Mouse (Mus musculus) heart, embryonic 14.5 days (tissue): ENCODE measurements around the gene Rac2. TPM values are rescaled to one million over a fixed set of nuclear protein-coding genes. Genes with fewer than 3 reads are reported as not detected.

Source experiments
- ATAC-seq: fragments of 200-750 bp; cut with Nextera tagmentation; 2 replicates; pipeline ENCODE4 v1.8.0; 2017; ENCODE audit warnings: low read depth, moderate TSS enrichment; ENCODE audit not compliant: insufficient number of reproducible peaks, insufficient read depth, low FRiP score
- H3K27ac ChIP-seq, 2 experiments: fragments of 200-500 bp in 1 of 2; fragments of 300-500 bp in 1 of 2; sonication (generic) in 1 of 2; replicated peaks in 1 of 2; 2 replicates each; pipeline ENCODE4 v1.5.1; 2012 to 2014; ENCODE audit warnings: low read depth in 2 of 2, low read length in 2 of 2, control low read depth in 1 of 2, mild to moderate bottlenecking in 1 of 2, mixed read lengths in 1 of 2; ENCODE audit not compliant: control insufficient read depth in 1 of 2, insufficient read depth in 1 of 2
- H3K27me3 ChIP-seq: fragments of 300-500 bp; sonication (generic); 2 replicates; pipeline ENCODE4 v1.6.1; 2014; ENCODE audit warnings: mild to moderate bottlenecking, low read length, control low read depth; ENCODE audit not compliant: control insufficient read depth, insufficient read depth
- H3K36me3 ChIP-seq: fragments of 300-500 bp; sonication (generic); 2 replicates; pipeline ENCODE4 v1.6.1; 2014; ENCODE audit warnings: mild to moderate bottlenecking, control low read depth, low read length, mixed read lengths; ENCODE audit not compliant: control insufficient read depth, insufficient read depth
- H3K4me1 ChIP-seq, 2 experiments: fragments of 200-500 bp in 1 of 2; fragments of 300-500 bp in 1 of 2; sonication (generic) in 1 of 2; 2 replicates each; pipeline ENCODE4 v1.6.1; 2012 to 2014; ENCODE audit warnings: low read length in 2 of 2, control low read depth in 1 of 2, mixed read lengths in 1 of 2; ENCODE audit not compliant: control insufficient read depth in 2 of 2, insufficient read depth in 2 of 2
- H3K4me2 ChIP-seq: fragments of 300-500 bp; sonication (generic); 2 replicates; pipeline ENCODE4 v1.6.1; 2014; ENCODE audit warnings: mild to moderate bottlenecking, low read length
- H3K4me3 ChIP-seq, 2 experiments: fragments of 200-500 bp in 1 of 2; fragments of 300-500 bp in 1 of 2; sonication (generic) in 1 of 2; 2 replicates each; pipeline ENCODE4 v1.5.1; 2012 to 2014; ENCODE audit warnings: low read length in 2 of 2, mild to moderate bottlenecking in 2 of 2, control low read depth in 1 of 2, low read depth in 1 of 2, moderate library complexity in 1 of 2; ENCODE audit not compliant: control insufficient read depth in 1 of 2, insufficient read depth in 1 of 2
- H3K9ac ChIP-seq: fragments of 300-500 bp; sonication (generic); 2 replicates; pipeline ENCODE4 v1.6.1; 2014; ENCODE audit warnings: mild to moderate bottlenecking, low read length
- H3K9me3 ChIP-seq: fragments of 300-500 bp; sonication (generic); 2 replicates; pipeline ENCODE4 v1.6.1; 2016; ENCODE audit warnings: low read length, control low read depth; ENCODE audit not compliant: control insufficient read depth
- WGBS: fragments of 180-500 bp; shearing (Covaris S2); extraction: QIAGEN DNeasy Blood & Tissue Kit; methylation state at CpG from one replicate; pipeline ENCODE4 v1.1.7; 2014; 5-methylcytosine and 5-hydroxymethylcytosine counted together
- polyA plus RNA-seq: library from polyadenylated mRNA; unstranded; fragments of >200 nt; fragmentation: Nextera tagmentation; extraction: Ambion mirVana; gene quantifications from 2 replicates; pipeline ENCODE4 v1.2.1, GENCODE M21; 2014

Rac2 gene
- polyA plus RNA-seq, 1 experiment from 2014 or later, result 8.1 TPM

DNA sequence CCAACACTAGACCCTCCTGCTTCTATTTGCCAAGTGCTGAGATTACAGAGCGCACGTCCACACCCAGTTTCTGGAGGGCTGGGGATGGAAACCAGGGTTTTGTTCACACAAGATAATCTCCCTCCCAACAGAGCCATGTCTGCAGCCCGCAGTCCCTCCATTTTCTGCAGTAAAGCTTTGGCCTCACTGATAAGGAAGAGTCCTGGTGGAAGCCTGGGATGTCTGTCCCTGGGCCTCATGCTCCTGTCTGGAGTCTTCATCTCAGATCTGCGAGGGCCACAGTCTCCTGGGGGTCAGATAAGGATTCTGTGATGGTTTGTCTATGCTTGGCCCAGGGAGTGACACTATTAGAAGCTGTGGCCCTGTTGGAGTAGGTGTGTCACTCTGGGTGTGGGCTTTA lies 15.5 kb upstream of the Rac2 start:
- 58% methylated on average over 4 of the region's 4 CpGs for WGBS
- Histone ChIP-seq H3K4me2 (no peak overlapping the region), H3K4me1 (no peaks in the 10 kb centered on the region), H3K9ac (no peak overlapping the region), H3K9me3 (peaks cover 3% of the 10 kb centered on the region; the same call in 1 of the 2 replicates), H3K27ac (no peak overlapping the region), H3K4me3 (no peak overlapping the region), H3K27me3 (no peaks in the 10 kb centered on the region), H3K36me3 (no peaks in the 10 kb centered on the region)
- ATAC-seq, result no peak

DNA sequence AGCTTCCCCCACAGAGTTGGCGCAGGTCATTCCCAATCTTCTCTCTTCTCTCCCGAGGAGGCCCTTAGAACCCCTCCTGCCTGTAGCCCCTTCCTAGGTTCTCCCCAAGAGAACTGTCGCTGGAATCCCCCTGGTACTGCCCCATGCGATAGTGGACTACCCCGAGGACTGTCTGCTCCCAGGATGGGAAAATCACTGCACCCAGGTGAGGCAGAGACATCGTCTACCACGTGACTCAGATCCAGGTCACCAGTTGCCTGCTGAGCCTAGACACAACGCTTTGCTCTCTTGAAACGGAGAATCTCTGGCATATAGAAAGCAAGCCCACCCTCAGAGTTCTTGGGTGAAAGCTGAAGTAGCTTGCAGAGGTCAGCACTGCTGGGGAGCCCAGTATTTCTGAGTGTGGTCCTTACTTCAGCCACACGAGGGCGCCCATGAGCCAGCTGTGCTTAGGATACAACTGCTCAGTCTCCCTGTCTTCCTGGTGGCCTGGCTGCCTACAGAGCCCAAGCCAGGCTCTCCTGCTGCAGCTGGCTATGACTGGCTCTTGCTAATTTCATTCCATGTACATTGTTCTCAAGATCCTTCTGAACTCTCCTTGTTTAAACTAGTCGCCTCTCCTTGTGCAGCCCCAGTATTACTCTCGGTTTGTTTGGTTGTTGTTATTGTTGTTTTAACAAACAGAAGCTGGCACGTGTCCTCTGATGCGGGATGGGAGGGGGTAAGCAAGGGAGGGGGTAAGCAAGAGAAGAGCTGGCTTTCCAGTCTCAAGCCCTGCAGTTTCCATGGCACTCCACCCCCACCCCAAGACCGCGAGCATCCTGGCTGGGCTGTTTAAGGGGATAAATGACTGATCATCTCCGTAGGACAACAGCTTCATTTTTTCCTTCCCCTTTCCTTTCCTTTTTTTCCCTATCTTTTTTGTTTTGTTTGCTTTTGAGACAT lies 14.7 kb upstream of the Rac2 start:
- Histone ChIP-seq H3K27me3 (no peaks in the 10 kb centered on the region), H3K4me3 (no peak overlapping the region), H3K9ac (no peak overlapping the region), H3K4me2 (no peak overlapping the region), H3K4me1 (no peaks in the 10 kb centered on the region), H3K27ac (no peak overlapping the region), H3K36me3 (no peaks in the 10 kb centered on the region), H3K9me3 (peaks cover 3% of the 10 kb centered on the region; the same call in 1 of the 2 replicates)
- peak; percentile 38; the same call in 1 of the 2 replicates for ATAC-seq
- WGBS, result 52% methylated on average over 18 of the region's 18 CpGs

- Histone ChIP-seq H3K4me2 (no peak overlapping the region), H3K4me1 (peaks cover 3% of the 10 kb centered on the region in 2 experiments; a peak in 2 of 4 replicates), H3K9ac (no peak overlapping the region), H3K36me3 (no peaks in the 10 kb centered on the region), H3K27ac (no peak overlapping the region), H3K4me3 (no peak overlapping the region), H3K27me3 (no peaks in the 10 kb centered on the region), H3K9me3 (peaks cover 3% of the 10 kb centered on the region; the same call in 1 of the 2 replicates)
- no peak for ATAC-seq
- WGBS, result 90% methylated on average over 7 of the region's 7 CpGs
These were observed 12.8 kb upstream of the Rac2 start for GRCm38 (mm10) chr15:78585404-78585803.

DNA sequence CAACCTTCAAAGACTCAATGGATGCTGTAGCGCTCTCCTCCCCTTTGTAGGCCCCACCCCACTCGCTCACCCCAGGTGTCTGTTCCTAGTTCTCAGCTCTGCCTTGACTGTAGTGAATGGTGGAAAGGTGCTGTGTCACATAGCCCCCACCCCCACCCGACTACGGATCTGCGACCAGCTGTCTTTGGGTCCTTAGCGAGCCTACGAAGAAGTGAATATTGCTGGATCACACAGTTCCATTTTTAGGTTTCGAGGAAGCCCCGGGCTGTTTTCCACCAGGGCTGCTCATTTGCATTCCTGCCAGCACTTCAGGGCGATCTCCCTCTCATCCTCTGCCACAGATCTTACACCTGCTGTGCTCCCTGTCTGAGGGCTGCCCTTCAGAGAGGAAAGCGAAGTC lies 10.8 kb upstream of the Rac2 start:
- H3K9ac ChIP-seq, result no peak overlapping the region; the same call in 1 of the 2 replicates
- no peaks in the 10 kb centered on the region for H3K36me3 ChIP-seq
- 18% methylated on average over 11 of the region's 11 CpGs for WGBS
- no peak for ATAC-seq
- no peak overlapping the region for H3K27ac ChIP-seq
- H3K27me3 ChIP-seq, result no peaks in the 10 kb centered on the region
- H3K4me1 ChIP-seq, result peaks cover 6 to 13% of the 10 kb centered on the region in 2 experiments; a peak in 3 of 4 replicates
- H3K9me3 ChIP-seq, result peaks cover 3% of the 10 kb centered on the region; the same call in 1 of the 2 replicates
- H3K4me3 ChIP-seq, result no peak overlapping the region
- H3K4me2 ChIP-seq, result no peak overlapping the region

DNA sequence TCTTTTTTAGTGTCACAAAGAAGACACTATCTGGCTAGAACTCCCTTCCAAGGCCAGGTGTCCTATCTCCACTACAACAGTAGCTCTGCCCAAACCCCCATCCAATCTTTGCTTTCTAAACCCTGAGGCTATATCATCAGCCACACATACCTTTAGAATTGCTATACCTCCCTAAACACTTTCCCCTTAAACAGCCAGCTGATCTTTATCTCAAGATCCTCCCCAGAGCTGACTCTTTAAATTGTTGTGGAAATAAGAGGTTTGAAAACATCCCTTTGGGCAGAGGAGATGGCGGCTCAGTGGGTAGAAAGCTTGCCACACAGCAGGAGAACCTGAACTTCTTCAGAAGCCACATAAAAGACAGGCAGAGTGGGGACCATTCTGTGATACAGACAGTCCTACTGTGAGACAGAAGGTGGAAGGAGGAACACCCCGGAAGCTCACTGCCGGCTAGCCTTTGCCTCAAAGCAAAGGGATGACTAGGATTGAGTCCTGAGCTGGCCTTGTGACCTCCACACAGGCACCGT lies 3.8 kb upstream of the Rac2 start:
- H3K36me3 ChIP-seq, result no peaks in the 10 kb centered on the region
- no peak for ATAC-seq
- H3K9me3 ChIP-seq, result no peaks in the 10 kb centered on the region
- H3K4me1 ChIP-seq, result peaks cover 14 to 22% of the 10 kb centered on the region in 2 experiments
- WGBS, result 56% methylated on average over 4 of the region's 4 CpGs
- H3K27ac ChIP-seq, result no peak overlapping the region
- no peaks in the 10 kb centered on the region for H3K27me3 ChIP-seq
- no peak overlapping the region for H3K4me3 ChIP-seq
- H3K4me2 ChIP-seq, result no peak overlapping the region
- no peak overlapping the region for H3K9ac ChIP-seq

DNA sequence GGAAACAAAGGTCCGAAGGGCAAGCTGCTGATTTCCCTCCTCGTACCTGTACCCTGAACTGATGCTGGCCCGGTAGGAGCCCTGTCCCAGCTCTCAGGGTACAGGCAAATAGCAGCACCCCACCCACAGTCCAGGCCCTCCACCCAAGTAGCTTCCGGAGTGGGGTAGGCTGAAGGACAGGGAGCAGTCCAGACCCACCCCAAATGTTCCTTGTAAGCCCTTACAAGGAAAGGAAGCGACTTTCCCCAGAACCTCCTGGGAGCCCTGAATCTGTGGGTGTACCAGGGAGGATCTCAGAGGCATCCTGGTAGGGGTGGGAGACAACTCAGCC lies 348 bp downstream of the Rac2 start:
- no peak overlapping the region for H3K4me2 ChIP-seq
- H3K27ac ChIP-seq, result peak overlapping the region in 1 of 2 experiments; percentile 55; a peak in 2 of 4 replicates
- ATAC-seq, result no peak
- no peaks in the 10 kb centered on the region for H3K27me3 ChIP-seq
- WGBS, result 93% methylated on average over 5 of the region's 5 CpGs
- H3K9me3 ChIP-seq, result no peaks in the 10 kb centered on the region
- H3K36me3 ChIP-seq, result no peaks in the 10 kb centered on the region
- no peak overlapping the region for H3K4me3 ChIP-seq
- no peak overlapping the region; the same call in 1 of the 2 replicates for H3K9ac ChIP-seq
- peaks cover 10 to 14% of the 10 kb centered on the region in 2 experiments for H3K4me1 ChIP-seq

- no peak overlapping the region; the same call in 1 of the 2 replicates for H3K9ac ChIP-seq
- H3K27me3 ChIP-seq, result no peaks in the 10 kb centered on the region
- H3K4me2 ChIP-seq, result peak overlapping the region; percentile 26; the same call in 1 of the 2 replicates
- 13% methylated on average over 16 of the region's 16 CpGs for WGBS
- H3K36me3 ChIP-seq, result no peaks in the 10 kb centered on the region
- no peaks in the 10 kb centered on the region for H3K9me3 ChIP-seq
- H3K27ac ChIP-seq, result peak overlapping the region; percentile 9 to 55; a peak in 2 of 4 replicates
- no peak overlapping the region for H3K4me3 ChIP-seq
- ATAC-seq, result peak; percentile 32; the same call in 1 of the 2 replicates
- H3K4me1 ChIP-seq, result peaks cover 10 to 14% of the 10 kb centered on the region in 2 experiments
These were observed 871 bp downstream of the Rac2 start for GRCm38 (mm10) chr15:78571554-78572269.
